ENCODE assay signal across 8 mouse cellular contexts in genomic region chr12:55506029-55506330, GRCm38 (mm10). TPM values are rescaled to one million over a fixed set of nuclear protein-coding genes. Genes with fewer than 3 reads are reported as not detected.
DNase-seq lines count a peak whose midpoint lies in the region; ATAC-seq lines count a peak whose summit lies in the region.

No protein-coding gene starts in this region.

- H3K9me3 ChIP-seq in embryonic facial prominence, embryonic 10.5 days = no peaks in the 10 kb centered on the region
- H3K9me3 ChIP-seq in neural tube, embryonic 12.5 days = no peaks in the 10 kb centered on the region

- peaks cover 7% of the 10 kb centered on the region; the same call in 1 of the 2 replicates for H3K27me3 ChIP-seq in embryonic facial prominence, embryonic 10.5 days (replicated peaks; ENCODE audit: low read depth, poor library complexity, severe bottlenecking)
- H3K27me3 ChIP-seq in neural tube, embryonic 12.5 days (replicated peaks) = peaks cover 3% of the 10 kb centered on the region

- H3K27ac ChIP-seq in embryonic facial prominence, embryonic 10.5 days (replicated peaks) = no peak overlapping the region
- no peak overlapping the region for H3K27ac ChIP-seq in neural tube, embryonic 12.5 days

- H3K36me3 ChIP-seq in embryonic facial prominence, embryonic 10.5 days (replicated peaks) = no peaks in the 10 kb centered on the region
- no peaks in the 10 kb centered on the region for H3K36me3 ChIP-seq in neural tube, embryonic 12.5 days

- H3K9ac ChIP-seq in neural tube, embryonic 12.5 days = no peak overlapping the region

- intact Hi-C loops in left cerebral cortex, postnatal 25 days (cut with DNase I) = no loop called here

- under 1% methylated on average over 6 of the region's 6 CpGs for WGBS in embryonic facial prominence, embryonic 10.5 days
- 2% methylated on average over 6 of the region's 6 CpGs for WGBS in neural tube, embryonic 12.5 days

- DNase-seq in adrenal gland, adult (ENCODE audit: inconsistent age in 2 of 2, low spot score in 1 of 2) = peak; percentile 32 to 81
- DNase-seq in adrenal gland, adult 2 months = no peak
- peak; percentile 69 to 72 for DNase-seq in layer of hippocampus, postnatal 10 days (ENCODE audit: low spot score in 2 of 2)
- DNase-seq in layer of hippocampus, adult 9-11 months = no peak
- DNase-seq in T-cell, adult 2 months (ENCODE audit: low spot score) = peak; percentile 71
- DNase-seq in embryonic facial prominence, embryonic 10.5 days (ENCODE audit: low spot score) = peak; percentile 81
- peak; percentile 37 to 41 for DNase-seq in left cerebral cortex, postnatal 25 days (ENCODE audit: low spot score in 2 of 2)

- H3K4me2 ChIP-seq in neural tube, embryonic 12.5 days (replicated peaks) = no peak overlapping the region

- H3K4me3 ChIP-seq in embryonic facial prominence, embryonic 10.5 days = no peak overlapping the region
- H3K4me3 ChIP-seq in neural tube, embryonic 12.5 days = no peak overlapping the region

- 0 out of 2 replicates have a peak, but pooled peaks have one; percentile 37 for ATAC-seq in neural tube, embryonic 12.5 days (ENCODE audit: low FRiP score, low read depth)

- H3K4me1 ChIP-seq in embryonic facial prominence, embryonic 10.5 days = no peaks in the 10 kb centered on the region
- H3K4me1 ChIP-seq in neural tube, embryonic 12.5 days = no peaks in the 10 kb centered on the region

RNA-seq across cellular contexts. Expression of gene Nfkbia, which starts 13.5 kb away (rescaled TPM):
- total RNA-seq in adrenal gland, adult 2 months (2021) = 10 to 100 TPM; 90.6 to 94.6 TPM
- 197 and 256 TPM in 2 replicates for polyA plus RNA-seq in adrenal gland, adult 2 months (2012; rRNA removed)
- total RNA-seq in layer of hippocampus, postnatal 10 days (2021) = 10 to 100 TPM; 34.0 to 43.0 TPM
- 44.6 and 55.2 TPM in 2 replicates for polyA plus RNA-seq in embryonic facial prominence, embryonic 10.5 days (2016; fragmentation: Nextera tagmentation; extraction: Ambion mirVana)
- 10 to 100 TPM; 28.5 to 31.7 TPM for total RNA-seq in left cerebral cortex, postnatal 25 days (2021)
- 40.1 and 44.9 TPM in 2 replicates for polyA plus RNA-seq in neural tube, embryonic 12.5 days (2016; fragmentation: Nextera tagmentation; extraction: Ambion mirVana)

RNA-seq across cellular contexts. Expression of gene Aldoart2, which starts 59.1 kb away (rescaled TPM):
- total RNA-seq in adrenal gland, adult 2 months (2021) = under 1 TPM in 1 of 2 experiments, not detected in 1; 0.17 TPM
- 0.08 TPM in 1 of 2 replicates, not detected in the other for polyA plus RNA-seq in adrenal gland, adult 2 months (2012; rRNA removed)
- under 1 TPM in 1 of 2 experiments, not detected in 1; 0.33 TPM for total RNA-seq in layer of hippocampus, postnatal 10 days (2021)
- not detected in 2 replicates for polyA plus RNA-seq in embryonic facial prominence, embryonic 10.5 days (2016; fragmentation: Nextera tagmentation; extraction: Ambion mirVana)
- total RNA-seq in left cerebral cortex, postnatal 25 days (2021) = not detected
- polyA plus RNA-seq in neural tube, embryonic 12.5 days (2016; fragmentation: Nextera tagmentation; extraction: Ambion mirVana) = not detected in 2 replicates

Comparison
In these comparisons a context has a peak if more than half of its experiments do, and no peak if none do; other contexts are left out.
1. DNase-seq: peak in adrenal gland, adult (2 of 2), layer of hippocampus, postnatal 10 days (2 of 2), T-cell, adult 2 months (single experiment), embryonic facial prominence, embryonic 10.5 days (single experiment) and left cerebral cortex, postnatal 25 days (2 of 2); none in adrenal gland, adult 2 months (single experiment) and layer of hippocampus, adult 9-11 months (single experiment).